Mouse (Mus musculus): ENCODE measurements around the gene Myh13. TPM values are rescaled to one million over a fixed set of nuclear protein-coding genes. Genes with fewer than 3 reads are reported as not detected.

Gene Myh13
- polyA plus RNA-seq, 1 experiment from 2014 or later: 0.03 TPM

GRCm38 (mm10) chr11:67392369-67392768 lies 70.9 kb downstream of the Myh13 start:
- H3K36me3 ChIP-seq: no peaks in the 10 kb centered on the region
- no peaks in the 10 kb centered on the region for H3K27me3 ChIP-seq (replicated peaks)
- H3K9me3 ChIP-seq: 0 out of 2 replicates have a peak, but pooled peaks cover 6% of the 10 kb centered on the region
- no peak overlapping the region for H3K4me3 ChIP-seq
- H3K4me2 ChIP-seq: no peak overlapping the region
- ATAC-seq (ENCODE audit: extremely low read depth, insufficient number of reproducible peaks, low FRiP score, low TSS enrichment): no peak
- H3K9ac ChIP-seq: no peak overlapping the region
- WGBS: 75% methylated on average over 3 of the region's 3 CpGs
- H3K27ac ChIP-seq (replicated peaks): no peak overlapping the region
- no peaks in the 10 kb centered on the region for H3K4me1 ChIP-seq

DNA sequence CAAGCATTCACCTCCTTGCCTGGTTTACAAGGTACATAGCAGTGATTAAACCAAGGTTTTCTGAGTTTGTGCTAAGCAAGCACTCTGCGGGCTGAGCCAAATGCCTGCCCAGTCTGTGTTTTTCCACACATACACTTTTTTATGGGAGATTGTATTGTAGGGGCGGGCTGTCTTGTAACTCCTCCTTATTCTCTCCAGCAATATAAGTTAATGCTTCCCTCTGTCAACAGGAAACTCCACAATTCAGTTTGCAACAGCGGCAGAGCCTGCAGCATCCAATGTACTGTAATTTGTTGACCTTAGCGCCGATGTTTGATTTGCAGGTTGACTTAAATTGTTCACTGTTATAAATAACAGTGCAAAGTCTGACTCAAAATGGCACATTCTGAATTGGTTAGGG lies 79.5 kb downstream of the Myh13 start:
- no peaks in the 10 kb centered on the region for H3K4me1 ChIP-seq
- no peaks in the 10 kb centered on the region for H3K9me3 ChIP-seq
- WGBS: 78% methylated on average over 5 of the region's 5 CpGs
- H3K27me3 ChIP-seq (replicated peaks): no peaks in the 10 kb centered on the region
- H3K4me3 ChIP-seq: no peak overlapping the region
- H3K27ac ChIP-seq (replicated peaks): no peak overlapping the region
- no peak overlapping the region for H3K9ac ChIP-seq
- no peak overlapping the region for H3K4me2 ChIP-seq
- ATAC-seq (ENCODE audit: extremely low read depth, insufficient number of reproducible peaks, low FRiP score, low TSS enrichment): no peak
- H3K36me3 ChIP-seq: no peaks in the 10 kb centered on the region

- H3K4me1 ChIP-seq: peaks cover 4% of the 10 kb centered on the region; the same call in 1 of the 2 replicates
- H3K27ac ChIP-seq (replicated peaks): no peak overlapping the region
- H3K9ac ChIP-seq: no peak overlapping the region
- no peak overlapping the region for H3K4me2 ChIP-seq
- no peaks in the 10 kb centered on the region; the same call in 1 of the 2 replicates for H3K27me3 ChIP-seq (replicated peaks)
- WGBS: 66% methylated on average over 6 of the region's 6 CpGs
- no peaks in the 10 kb centered on the region for H3K9me3 ChIP-seq
- no peak for ATAC-seq (ENCODE audit: extremely low read depth, insufficient number of reproducible peaks, low FRiP score, low TSS enrichment)
- no peak overlapping the region for H3K4me3 ChIP-seq
- H3K36me3 ChIP-seq: no peaks in the 10 kb centered on the region
Measured at GRCm38 (mm10) chr11:67414346-67414940, 93.0 kb downstream of the Myh13 start.

Other genes starting within 250 kb of the Myh13 start
- 0.75 and 1.6 TPM in 2 replicates for gene Myh3, start 243.4 kb upstream of the Myh13 start, polyA plus RNA-seq (2015; fragmentation: Nextera tagmentation; extraction: Ambion mirVana)
- not detected in 2 replicates for gene Myh2, start 150.6 kb upstream of the Myh13 start, polyA plus RNA-seq (2015; fragmentation: Nextera tagmentation; extraction: Ambion mirVana)
- gene Myh1, start 121.6 kb upstream of the Myh13 start, polyA plus RNA-seq (2015; fragmentation: Nextera tagmentation; extraction: Ambion mirVana): 0.12 and 0.13 TPM in 2 replicates
- gene Myh4, start 83.6 kb upstream of the Myh13 start, polyA plus RNA-seq (2015; fragmentation: Nextera tagmentation; extraction: Ambion mirVana): not detected in 2 replicates
- gene Myh8, start 44.5 kb upstream of the Myh13 start, polyA plus RNA-seq (2015; fragmentation: Nextera tagmentation; extraction: Ambion mirVana): 0.47 and 0.55 TPM in 2 replicates
- 8.4 and 9.0 TPM in 2 replicates for gene Gas7, start 133.8 kb downstream of the Myh13 start, polyA plus RNA-seq (2015; fragmentation: Nextera tagmentation; extraction: Ambion mirVana)

Measured in heart, embryonic 13.5 days (tissue).